Mouse (Mus musculus): ENCODE measurements around the gene Tspan1.

DNA sequence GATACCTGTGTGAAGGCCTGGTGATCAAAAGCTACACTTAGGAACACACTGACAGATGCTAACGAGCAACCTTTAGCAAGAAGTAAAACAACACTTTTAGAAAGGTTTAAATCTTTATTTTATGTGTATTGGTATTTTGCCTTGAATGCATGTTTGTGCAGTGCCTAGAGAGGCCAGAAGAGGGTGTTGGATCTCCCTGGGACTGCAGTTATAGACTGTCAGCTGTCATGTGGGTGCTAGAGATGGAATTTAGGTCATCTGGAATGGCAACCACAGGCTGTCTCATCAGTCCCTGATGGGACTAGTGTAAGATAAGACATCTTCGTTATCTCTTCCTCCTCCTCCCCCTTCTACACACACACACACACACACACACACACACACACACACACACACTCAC, 31.0 kb upstream of the Tspan1 start:
- TF ChIP-seq POLR2A (IDR thresholded peaks at IDR 0.05; ENCODE audit: insufficient read depth, low read length) (no peak), CTCF (IDR thresholded peaks at IDR 0.05; ENCODE audit: low read depth, low read length) (no peak)
